Mouse (Mus musculus) MEL (cell line): ENCODE measurements around the gene Zzz3.

Experiments
- CHD2 ChIP-seq: IDR thresholded peaks from 2 replicates; pipeline ENCODE4 v1.6.1; 2011; ENCODE audit warnings: low read length, improper control_type of control experiment
- CTCF ChIP-seq, 3 experiments: IDR thresholded peaks in 2 of 3; conservative IDR thresholded peaks in 1 of 3; 2 replicates each; pipeline ENCODE4 v1.5.1; 2011 to 2012; ENCODE audit warnings: low read length in 3 of 3, low read depth in 2 of 3, mild to moderate bottlenecking in 2 of 3, improper control_type of control experiment in 1 of 3, inconsistent platforms in 1 of 3, mixed read lengths in 1 of 3, moderate library complexity in 1 of 3; ENCODE audit not compliant: control insufficient read depth in 1 of 3, insufficient read depth in 1 of 3, poor library complexity in 1 of 3, severe bottlenecking in 1 of 3
- EP300 ChIP-seq, 2 experiments: IDR thresholded peaks; 2 replicates each; pipeline ENCODE4 v1.6.1; 2011; ENCODE audit warnings: improper control_type of control experiment in 2 of 2, low read length in 2 of 2, low read depth in 1 of 2, mild to moderate bottlenecking in 1 of 2
- GATA1 ChIP-seq: IDR thresholded peaks from 2 replicates; pipeline ENCODE4 v1.6.1; 2011; ENCODE audit warnings: low read depth, low read length, improper control_type of control experiment
- MAFK ChIP-seq: IDR thresholded peaks from 2 replicates; pipeline ENCODE4 v1.6.1; 2011; ENCODE audit warnings: low read depth, mild to moderate bottlenecking, low read length, improper control_type of control experiment, borderline replicate concordance
- MAX ChIP-seq: IDR thresholded peaks from 2 replicates; pipeline ENCODE4 v1.6.1; 2011; ENCODE audit warnings: low read length, improper control_type of control experiment
- MYB ChIP-seq: IDR thresholded peaks from 2 replicates; pipeline ENCODE4 v1.6.1; 2011; ENCODE audit warnings: mild to moderate bottlenecking, low read depth, low read length, improper control_type of control experiment
- MYC ChIP-seq: IDR thresholded peaks from 2 replicates; pipeline ENCODE4 v1.6.1; 2011; ENCODE audit warnings: low read depth, mild to moderate bottlenecking, low read length, improper control_type of control experiment, moderate library complexity
- POLR2A ChIP-seq, 2 experiments: IDR thresholded peaks; 2 replicates each; pipeline ENCODE4 v1.6.1; 2011 to 2012; ENCODE audit warnings: low read length in 2 of 2, mild to moderate bottlenecking in 2 of 2, control low read depth in 1 of 2, improper control_type of control experiment in 1 of 2, low read depth in 1 of 2, moderate library complexity in 1 of 2; ENCODE audit not compliant: control insufficient read depth in 1 of 2, insufficient read depth in 1 of 2, poor library complexity in 1 of 2
- RAD21 ChIP-seq: IDR thresholded peaks from 2 replicates; pipeline ENCODE4 v1.6.1; 2011; ENCODE audit warnings: mild to moderate bottlenecking, low read depth, low read length, improper control_type of control experiment
- TAL1 ChIP-seq: IDR thresholded peaks from 2 replicates; pipeline ENCODE4 v1.6.1; 2012; ENCODE audit warnings: mild to moderate bottlenecking, inconsistent platforms, low read length, moderate library complexity, mixed read lengths
- UBTF ChIP-seq: IDR thresholded peaks from 2 replicates; pipeline ENCODE4 v1.6.1; 2012; ENCODE audit warnings: low read depth, mild to moderate bottlenecking, inconsistent platforms, low read length, improper control_type of control experiment, moderate library complexity, borderline replicate concordance; ENCODE audit not compliant: insufficient read depth
- USF1 ChIP-seq: IDR thresholded peaks from 2 replicates; pipeline ENCODE4 v1.6.1; 2014; ENCODE audit warnings: low read depth, mild to moderate bottlenecking, inconsistent platforms, low read length, improper control_type of control experiment, moderate library complexity
- ZC3H11A ChIP-seq: IDR thresholded peaks from 2 replicates; pipeline ENCODE4 v1.6.1; 2012; ENCODE audit warnings: low read depth, mild to moderate bottlenecking, inconsistent platforms, low read length, improper control_type of control experiment

GRCm38 (mm10) chr3:152346633-152347141 is 48.6 kb upstream of the Zzz3 start:
- no peak for TF ChIP-seq POLR2A (IDR thresholded peaks at IDR 0.05; ENCODE audit: control insufficient read depth in 1 of 2, insufficient read depth in 1 of 2, low read depth in 1 of 2, low read length in 2 of 2, poor library complexity in 1 of 2)
- TF ChIP-seq TAL1: no peak
- TF ChIP-seq MAX: 0 out of 2 replicates have a peak, but pooled peaks have one; percentile 34
- no peak for TF ChIP-seq RAD21
- TF ChIP-seq CTCF (IDR thresholded peaks at IDR 0.05 in 2 of 3, conservative IDR thresholded peaks at IDR 0.05 in 1 of 3; ENCODE audit: control insufficient read depth in 1 of 3, insufficient read depth in 1 of 3, low read depth in 2 of 3, low read length in 3 of 3, poor library complexity in 1 of 3, severe bottlenecking in 1 of 3): no peak
- TF ChIP-seq GATA1: no peak
- TF ChIP-seq UBTF: no peak
- no peak for TF ChIP-seq MAFK
- TF ChIP-seq ZC3H11A: no peak
- no peak for TF ChIP-seq MYB
- no peak for TF ChIP-seq MYC
- TF ChIP-seq EP300 (IDR thresholded peaks at IDR 0.05; ENCODE audit: low read depth in 1 of 2, low read length in 2 of 2): no peak
- no peak for TF ChIP-seq CHD2
- TF ChIP-seq USF1: no peak
